Mouse (Mus musculus): Measurements from ENCODE around the gene Gm10563.
A peak's percentile ranks its signal among the peaks of the same experiment; 100 is the strongest.
"Not testable (repeated sequence)": the region's sequence is repeated elsewhere in the genome, so short reads cannot be mapped to it uniquely, and the experiment has no call there.

Gm10563 gene

DNA sequence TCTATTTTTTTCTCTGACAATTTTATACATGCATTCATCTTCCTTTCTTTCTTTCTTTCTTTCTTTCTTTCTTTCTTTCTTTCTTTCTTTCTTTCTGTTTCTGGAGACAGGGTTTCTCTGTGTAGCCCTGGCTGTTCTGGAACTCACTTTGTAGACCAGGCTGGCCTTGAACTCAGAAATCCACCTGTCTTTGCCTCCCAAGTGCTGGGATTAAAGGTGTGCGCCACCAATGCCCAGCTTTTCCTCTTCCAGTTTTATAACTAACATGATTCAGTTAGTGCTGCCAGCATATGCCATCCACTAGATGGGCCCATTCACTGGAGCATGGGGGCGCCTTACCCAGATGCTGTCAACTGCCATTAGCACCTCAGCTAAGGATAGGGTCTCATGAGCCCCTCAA is at the start of gene Gm10563:
TSS of gene Gm10563 (minus strand) at position 101 of the 400 bp plus-strand sequence.
- DNase-seq (ENCODE audit: low spot score): not testable (repeated sequence)

DNA sequence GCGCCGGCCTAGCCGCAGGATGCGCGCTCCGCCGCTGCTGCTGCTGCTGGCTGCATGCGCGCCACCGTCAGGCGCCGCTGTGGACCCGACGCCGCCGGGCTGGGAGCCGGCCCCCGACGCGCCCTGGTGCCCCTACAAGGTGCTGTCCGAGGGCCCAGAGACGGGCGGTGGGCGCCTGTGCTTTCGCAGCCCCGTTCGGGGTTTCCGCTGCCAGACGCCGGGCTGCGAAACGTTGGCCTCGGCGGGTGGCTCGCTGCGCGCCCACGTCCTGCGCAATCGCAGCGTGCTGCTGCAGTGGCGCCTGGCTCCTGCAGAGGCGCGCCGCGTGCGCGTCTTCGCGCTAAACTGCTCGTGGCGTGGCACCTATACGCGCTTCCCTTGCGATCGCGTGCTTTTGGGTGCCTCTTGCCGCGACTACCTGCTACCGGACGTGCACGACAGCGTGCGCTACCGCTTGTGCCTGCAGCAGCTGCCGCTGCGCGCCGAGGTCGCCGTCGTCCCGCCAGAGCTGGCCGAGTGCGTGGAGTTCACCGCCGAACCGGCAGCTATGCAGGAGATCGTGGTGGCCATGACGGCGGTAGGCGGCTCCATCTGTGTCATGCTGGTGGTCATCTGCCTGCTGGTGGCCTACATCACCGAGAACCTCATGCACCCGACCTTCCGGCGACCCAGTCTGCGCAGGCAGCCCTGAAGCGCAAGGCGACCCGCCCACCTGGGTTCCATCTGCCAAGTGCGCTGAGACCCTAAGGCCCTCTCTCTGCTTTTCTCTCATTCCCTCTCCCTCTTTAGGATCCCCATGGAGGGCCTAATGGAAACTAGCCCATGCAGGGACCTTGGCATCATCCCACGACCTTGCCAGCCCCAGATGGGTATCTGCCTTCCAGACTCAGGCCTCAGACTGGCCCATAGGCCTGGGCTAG is 49.5 kb upstream of the Gm10563 start:
- DNase-seq (ENCODE audit: low spot score): peak; percentile 88

DNA sequence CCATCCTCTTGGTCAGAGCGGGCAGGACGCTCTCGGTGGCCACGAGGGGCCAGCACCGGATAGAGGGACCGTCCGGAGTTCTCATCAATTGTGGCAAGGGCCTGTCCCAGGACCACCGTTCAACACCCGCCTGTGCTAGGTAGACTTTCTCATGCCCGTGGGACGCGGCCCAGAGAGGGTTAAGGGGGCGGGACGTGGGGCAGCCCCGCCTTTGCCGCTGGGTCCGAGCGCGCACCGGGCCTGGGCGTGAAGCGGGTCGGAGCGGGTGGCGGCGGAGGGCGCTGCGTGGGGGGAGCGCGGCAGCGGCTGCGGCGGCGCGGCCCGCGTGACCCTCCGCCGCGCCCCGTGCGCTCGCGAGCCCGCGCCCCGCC is 48.9 kb upstream of the Gm10563 start, which contains the start of gene Fndc10:
TSS of gene Fndc10 (plus strand) at position 232 of the 371 bp plus-strand sequence.
- no peak for DNase-seq (ENCODE audit: low spot score)

DNA sequence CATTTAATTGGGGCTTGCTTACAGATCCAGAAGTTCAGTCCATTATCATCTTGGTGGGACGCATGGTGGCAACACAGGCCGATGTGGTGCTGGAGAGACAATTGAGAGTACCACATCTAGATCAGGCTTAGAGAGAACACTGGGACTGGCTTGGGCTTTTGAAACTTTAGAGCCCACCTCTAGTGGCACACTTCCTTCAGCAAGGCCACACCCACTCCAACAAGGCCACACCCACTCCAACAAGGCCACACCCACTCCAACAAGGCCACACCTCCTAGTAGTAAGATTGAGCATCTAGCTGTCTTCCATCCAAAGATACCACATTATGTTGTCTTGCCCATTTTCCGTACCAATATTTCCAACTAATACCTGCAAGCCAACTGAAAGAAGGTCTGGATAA is 47.2 kb upstream of the Gm10563 start:
- DNase-seq (ENCODE audit: low spot score): peak; percentile 36

DNA sequence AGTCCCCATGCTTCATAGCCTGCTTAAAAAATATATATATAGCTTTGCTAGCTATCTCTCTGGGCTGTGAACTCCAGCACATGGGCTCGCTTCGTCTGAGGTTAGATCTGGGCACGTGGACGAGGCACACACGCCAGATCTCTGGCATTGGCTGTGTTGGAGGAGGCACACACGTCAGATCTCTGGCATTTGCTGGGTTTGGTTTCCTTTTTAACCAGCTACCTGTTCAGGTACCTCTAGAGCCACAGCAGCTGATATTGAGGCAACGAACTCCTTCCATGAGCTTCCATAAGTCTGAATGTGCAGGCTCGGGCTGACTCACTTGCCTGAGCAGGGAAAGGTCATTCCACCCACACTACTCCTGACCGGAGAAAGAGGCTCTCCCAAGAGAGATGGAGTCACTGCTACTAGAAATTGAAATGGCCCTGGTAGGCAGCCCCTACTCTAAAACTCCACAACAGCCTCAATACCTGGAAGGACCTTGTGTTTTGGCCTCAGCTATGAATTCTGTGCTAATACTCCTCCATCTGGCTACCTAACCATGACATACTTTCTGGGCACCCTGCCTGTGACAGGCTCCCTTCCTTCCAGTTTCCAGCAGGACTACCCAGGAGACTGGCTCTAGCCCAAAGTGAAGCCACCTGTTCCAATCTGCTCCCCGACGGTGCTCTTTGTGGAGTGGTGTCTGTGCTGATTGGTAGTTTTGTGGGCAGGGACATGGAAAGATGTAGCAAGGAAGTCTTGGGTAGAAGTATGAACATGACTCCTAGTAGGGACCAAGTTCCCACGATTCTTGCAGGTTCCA is 45.6 kb upstream of the Gm10563 start:
- DNase-seq (ENCODE audit: low spot score): no peak

DNA sequence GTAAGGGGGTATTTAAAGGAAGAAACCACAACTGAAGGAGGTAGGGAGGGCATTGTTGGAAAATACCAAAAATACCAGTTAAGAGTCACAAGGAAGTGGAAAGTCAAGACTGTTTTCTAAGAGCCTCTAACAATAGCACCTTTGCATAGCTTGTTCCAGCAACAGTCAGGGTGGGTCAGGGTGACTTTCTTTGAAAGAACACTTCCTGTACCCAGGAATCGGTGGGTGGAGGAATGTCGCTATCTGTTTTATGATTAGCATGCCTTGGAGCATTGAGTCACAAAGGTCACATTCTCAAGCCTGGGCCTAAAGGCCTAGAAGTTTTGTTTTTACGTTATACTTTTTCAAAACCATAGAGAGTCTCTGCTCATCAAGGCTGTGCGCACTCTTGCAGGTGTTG is 42.6 kb upstream of the Gm10563 start:
- not testable (repeated sequence) for DNase-seq (ENCODE audit: low spot score)

DNA sequence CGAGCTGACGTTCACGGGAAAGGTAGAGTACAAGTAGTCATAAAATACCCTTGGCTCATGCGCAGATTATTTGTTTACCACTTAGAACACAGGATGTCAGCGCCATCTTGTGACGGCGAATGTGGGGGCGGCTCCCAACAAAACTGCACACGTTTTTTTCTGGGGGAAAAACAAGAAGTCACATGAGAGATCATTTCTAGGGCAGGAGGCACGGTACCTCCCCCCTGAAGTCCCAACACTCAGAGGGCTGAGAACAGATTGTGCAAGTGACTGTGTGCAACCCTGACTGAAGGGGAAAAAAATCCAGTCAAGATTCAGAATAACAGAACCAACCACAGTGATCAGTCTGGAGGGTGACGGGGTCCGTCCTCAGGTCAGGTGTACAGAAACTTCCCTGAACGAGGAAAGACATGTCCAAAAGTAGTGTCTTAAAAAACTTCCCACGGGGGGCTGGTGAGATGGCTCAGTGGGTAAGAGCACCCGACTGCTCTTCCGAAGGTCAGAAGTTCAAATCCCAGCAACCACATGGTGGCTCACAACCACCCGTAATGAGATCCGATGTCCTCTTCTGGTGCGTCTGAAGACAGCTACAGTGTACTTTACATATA is 38.6 kb upstream of the Gm10563 start:
- DNase-seq (ENCODE audit: low spot score): not testable (repeated sequence)

DNA sequence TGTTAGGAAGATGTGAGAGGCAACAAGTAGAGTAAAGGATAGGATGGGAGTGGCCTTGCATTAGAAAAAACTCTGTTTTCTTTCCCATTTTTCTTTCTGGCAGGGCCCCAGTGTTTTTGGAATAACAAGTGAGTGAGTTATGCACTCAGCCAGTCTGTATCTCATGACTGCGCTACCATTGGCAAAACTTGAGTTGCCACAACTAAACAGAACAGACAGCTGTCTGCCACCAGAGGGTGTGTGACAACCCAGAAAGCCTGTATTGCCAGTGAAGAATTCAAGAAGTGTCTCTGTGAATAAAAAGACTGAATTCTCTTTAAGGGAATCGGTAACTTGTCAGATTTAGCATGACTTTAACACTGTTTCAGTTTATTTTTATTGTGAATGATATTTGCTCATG is 30.8 kb upstream of the Gm10563 start:
- peak; percentile 39 for DNase-seq (ENCODE audit: low spot score)

DNA sequence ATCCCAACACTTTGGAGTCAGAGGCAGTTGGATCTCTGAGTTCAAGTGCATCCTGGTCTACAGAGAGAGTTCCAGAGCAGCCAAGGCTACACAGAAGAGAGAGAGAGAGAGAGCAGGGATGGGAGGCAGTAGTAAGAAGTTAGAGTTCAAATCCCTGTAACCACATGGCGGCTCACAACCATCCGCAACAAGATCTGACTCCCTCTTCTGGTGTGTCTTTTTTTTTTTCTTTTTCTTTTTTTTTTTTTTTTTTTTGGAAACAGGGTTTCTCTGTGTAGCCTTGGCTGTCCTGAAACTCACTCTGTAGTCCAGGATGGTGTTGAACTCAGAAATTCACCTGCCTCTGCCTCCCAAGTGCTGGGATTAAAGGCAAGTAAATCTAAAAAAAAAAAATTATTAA is 26.9 kb upstream of the Gm10563 start:
- no peak for DNase-seq (ENCODE audit: low spot score)

DNA sequence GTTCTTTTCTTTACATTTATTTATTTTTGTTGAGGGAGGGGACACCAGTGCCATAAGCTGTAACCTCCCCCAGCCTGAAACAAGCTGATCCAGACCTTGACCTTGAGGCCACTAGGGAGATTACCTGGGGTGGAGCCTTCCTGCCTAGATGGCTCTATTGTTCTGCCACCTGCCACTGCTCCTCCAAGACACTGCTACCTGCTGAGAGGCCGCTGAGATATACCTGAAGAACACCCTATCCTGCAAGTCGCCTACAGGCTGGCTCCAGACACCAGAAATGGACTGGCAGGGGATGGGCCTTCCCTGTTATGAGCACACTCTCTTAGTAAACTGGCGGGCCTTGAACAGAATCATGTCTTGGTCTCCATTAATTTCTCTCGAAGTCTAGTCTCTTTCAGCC is 25.0 kb upstream of the Gm10563 start:
- not testable (repeated sequence) for DNase-seq (ENCODE audit: low spot score)

DNA sequence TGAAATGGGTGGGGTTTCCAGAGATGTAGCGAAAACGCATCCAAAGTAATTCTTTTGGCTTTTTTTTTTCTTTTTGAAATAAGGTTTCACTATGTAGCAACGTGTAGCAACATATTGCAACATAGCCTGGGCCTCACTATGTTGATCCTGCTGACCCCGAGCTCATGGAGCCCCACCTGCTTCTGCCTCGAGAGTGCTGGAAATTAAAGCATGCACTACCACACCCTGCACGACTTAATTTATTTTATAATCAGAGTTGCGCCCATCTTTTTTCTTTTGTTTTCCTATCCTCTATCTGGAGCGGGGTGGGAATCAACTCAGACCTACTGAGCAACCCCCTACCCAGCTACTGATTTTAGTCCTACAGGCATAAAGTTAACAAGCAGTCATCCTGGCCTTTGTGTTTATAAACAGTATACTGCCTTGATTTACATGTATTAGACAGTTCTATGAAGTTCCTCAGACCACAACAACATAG is 24.4 kb upstream of the Gm10563 start:
- DNase-seq (ENCODE audit: low spot score): no peak

DNA sequence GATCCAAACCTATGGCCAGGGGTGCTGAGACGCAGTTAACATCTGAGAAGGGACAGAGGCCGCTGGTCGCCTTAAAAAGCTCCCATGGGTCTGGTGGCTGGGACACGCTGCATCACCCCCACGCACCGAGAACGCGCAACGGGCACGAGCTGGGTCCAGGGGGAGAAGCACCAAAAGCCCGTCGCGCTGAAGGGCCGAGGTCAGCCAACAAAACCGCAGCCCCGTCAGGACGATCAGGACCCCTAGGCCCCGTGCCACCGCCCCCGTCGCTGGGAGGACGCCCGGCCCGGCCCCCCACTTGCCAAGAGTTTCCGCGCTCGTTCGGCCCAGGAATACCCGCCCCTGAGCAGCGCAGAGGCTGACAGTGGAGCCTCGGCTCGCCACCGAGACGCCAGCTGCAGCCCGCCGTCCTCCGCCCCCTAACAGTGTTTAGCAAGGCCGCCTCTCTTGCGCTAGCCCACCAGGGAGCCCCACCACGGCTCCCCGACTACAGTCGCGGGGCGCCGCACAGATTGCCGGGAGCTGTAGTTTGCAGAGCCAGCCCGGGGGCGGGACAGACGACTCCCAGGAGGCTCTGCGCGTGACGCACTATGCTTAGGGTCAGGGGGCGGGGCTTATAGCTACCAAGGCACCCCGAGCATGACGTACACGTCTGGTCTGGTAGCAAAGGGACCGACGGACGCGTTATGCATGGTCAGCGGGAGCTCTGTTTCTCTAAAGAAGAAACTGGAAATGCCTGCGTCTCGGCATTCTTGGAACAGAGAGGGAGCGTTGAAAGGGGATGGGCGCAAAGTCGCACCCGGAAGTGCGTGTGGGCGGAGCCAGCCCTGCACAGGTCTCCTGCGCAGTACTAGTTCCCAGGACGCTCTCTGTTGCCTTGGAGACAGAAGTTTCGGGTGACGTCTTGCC is 23.7 kb upstream of the Gm10563 start, which contains the start of gene Mib2:
TSS of gene Mib2 (minus strand) at position 510 of the 909 bp plus-strand sequence.
- peak; percentile 96 for DNase-seq (ENCODE audit: low spot score)

DNA sequence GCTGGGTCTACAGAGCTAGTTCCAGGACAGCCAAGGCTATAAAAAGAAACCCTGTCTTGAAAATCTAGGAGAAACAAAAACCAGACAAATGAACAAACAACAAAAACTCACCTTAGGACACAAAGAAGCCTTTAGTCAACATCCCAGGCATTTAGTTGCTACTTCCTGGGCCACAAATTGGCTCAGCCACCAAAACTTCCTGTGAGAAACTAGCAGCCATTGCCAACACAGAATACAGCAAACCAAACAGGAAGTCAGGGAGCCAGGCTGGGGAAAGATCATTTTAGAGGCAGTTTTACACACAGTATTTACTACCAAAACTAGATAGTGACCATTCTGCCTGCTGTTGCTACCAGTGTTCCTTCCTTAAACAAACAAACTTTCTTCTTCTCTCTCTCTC is 21.7 kb upstream of the Gm10563 start:
- peak; percentile 27 for DNase-seq (ENCODE audit: low spot score)

DNA sequence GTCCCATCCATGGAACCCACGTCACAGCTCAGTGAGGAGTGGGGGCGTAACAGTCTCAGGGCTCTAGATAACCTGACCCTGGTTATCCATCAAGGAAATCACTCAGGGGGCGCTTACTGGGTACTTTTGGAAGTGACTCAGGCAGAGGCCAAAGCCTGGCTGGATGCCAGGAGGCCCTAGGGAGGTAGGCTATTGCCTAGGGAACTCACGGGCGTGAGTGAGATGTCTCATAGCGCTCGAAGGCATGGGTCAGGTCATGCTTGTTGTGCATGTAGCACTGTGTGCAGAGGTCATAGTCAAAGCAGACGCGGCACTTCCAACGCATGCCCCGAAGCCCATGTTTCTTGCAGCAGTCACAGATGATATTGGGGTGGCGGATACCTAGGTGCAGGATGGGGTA is 15.4 kb upstream of the Gm10563 start:
- no peak for DNase-seq (ENCODE audit: low spot score)

DNA sequence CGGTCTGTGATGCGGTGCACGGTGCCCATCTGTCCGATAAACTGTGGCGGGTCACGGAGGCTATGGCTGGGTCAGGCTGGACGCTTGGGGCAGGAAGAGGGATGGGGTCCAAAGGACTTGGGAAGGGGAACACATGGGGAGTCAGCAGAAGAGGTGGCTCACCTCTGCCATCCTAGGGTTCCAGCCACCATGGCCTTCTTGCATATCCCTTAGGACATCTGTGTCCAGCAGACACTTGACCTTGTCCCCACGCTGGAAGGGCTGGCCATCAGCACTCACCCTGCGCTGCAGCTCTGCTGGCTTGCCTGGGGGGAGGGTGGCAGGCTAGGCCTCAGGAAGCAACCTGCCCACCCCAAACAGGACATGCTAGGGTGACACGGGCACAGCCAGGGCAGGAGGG is 13.8 kb upstream of the Gm10563 start:
- DNase-seq (ENCODE audit: low spot score): no peak

DNA sequence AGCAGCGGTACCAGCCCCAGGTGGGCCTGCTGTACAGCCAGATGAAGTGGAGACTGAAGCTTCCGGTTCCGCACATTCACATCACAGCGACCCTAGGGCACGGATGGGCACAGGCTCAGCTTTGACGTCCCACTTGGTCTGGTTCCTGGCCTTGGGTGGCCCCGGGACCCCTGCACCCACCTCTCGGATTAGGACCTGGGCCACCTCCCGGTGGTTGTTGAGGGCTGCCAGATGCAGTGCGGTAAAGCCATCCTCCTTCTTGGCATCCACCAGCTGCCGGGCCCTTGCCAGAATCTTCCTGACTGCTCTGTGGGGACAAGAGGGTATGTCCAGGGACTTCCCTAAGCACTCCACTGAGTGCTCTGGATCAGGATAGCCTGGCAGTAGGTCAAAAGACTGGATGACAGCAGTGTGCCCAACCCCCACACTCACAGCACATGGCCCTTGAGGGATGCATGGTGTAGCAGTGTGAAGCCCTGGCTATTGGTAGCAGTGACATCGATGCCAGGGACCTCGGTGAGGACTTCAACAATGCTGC is 11.1 kb upstream of the Gm10563 start:
- DNase-seq (ENCODE audit: low spot score): no peak

DNA sequence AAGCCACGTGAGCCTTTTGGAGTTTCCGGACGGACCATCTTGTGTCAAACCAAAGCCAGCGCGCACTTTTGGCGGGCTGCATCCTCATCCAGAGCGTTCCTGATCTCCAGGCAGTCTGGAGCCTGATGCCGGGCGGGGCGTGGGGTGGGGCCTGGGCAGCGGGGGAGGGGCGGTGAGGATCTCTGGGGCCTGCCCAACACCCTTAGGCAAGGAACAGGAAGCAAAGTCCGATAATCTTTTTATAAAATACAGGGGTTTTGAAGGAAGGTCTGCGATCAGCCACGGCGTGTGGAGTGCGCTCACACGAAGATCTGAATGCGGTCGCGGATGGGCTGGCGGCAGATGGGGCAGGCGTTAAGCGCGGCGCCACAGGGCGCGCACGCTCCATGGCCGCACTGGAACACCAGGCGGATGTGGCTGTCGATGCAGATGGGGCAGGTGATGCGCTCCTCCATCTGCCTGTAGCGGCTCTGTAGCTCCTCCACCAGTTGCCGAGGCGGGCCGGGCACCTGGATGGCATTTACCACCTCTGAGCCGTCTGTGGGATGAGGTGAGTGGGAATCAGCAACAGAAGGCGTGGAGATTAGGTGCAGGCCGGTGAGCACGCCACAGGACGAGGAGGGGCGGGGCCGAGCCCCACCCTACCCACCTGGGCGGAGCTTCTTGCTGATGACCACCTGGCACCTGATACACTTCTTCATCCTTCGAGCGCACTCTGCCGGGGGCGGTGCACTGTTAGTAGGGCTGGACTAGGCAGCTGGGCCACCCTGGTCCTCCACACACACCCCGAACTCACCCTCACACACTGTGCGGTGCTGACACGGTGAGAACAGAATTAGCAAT is 9.5 kb upstream of the Gm10563 start:
- DNase-seq (ENCODE audit: low spot score): peak; percentile 77

DNA sequence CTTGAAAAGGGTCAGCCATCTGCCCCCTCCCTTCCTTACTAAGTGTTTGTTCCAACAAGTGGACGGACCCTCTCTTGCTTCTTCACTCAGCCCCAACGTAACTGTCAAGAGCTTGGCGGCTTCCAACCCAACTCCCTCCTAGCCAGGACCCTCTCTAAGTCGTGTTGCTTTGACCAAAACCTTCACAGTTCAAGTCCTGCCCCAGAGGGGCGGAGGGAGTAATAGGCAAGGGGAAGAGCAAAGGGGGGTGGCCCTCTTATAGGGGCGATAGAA is 8.9 kb upstream of the Gm10563 start:
- DNase-seq (ENCODE audit: low spot score): no peak

DNA sequence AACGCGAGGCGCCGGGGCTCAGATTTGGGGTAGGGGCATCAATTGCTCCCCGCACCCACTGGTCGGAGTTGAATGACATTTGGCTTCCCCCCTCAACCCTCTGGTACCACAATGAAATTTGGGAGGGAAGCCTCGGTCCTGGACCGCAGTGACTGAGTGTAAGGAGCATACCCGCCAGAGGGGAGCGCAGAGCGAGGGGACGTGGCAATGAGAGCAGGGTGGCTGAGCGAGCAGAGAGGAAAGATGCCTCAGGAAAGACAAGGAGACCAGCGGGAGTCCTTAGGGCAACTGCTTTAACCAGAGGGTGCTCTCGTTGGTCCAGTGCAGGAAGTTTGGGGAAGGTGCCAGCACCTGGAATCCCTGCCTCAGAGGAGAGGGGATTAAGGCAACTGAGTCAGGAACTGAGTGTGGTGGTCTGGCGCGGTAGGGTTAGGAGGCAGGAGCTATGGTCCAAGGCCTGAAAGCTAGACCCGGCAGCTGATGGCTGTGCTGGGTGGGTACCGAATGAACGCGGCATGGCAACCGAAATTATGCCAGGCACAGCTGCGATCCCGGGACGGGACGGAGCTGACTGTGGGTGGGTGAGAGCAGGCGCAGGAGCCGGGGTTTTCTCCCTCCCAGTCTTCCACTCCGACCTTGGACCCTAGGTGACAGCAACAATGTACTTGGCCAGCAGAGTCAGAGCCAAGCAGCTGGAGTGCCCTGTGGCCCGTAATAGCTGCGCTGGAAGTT is 8.4 kb upstream of the Gm10563 start:
- DNase-seq (ENCODE audit: low spot score): no peak

DNA sequence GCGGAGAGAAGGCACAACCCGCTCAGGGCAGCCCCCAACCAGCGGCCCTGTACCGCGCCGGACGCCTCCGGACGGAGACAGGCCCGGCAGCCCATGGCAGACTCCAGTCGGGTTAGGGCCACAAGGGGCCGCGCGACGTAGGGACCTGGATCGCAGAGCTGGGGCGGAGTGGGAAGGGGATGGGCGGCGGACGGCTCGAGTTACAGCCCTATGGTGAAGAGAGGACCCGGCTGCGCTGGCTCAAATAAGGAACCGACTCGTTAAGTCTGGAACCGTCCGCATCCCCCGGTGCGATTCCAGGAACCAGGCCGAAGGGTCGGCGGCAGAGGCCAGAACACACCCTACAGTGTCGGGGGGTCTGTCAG is 7.9 kb upstream of the Gm10563 start, which contains the start of gene Mmp23:
TSS of gene Mmp23 (minus strand) at position 299 of the 365 bp plus-strand sequence.
- no peak for DNase-seq (ENCODE audit: low spot score)
